Mouse (Mus musculus) thymus, adult 2 months (tissue): ENCODE measurements around the gene Abca4.
"Not testable (repeated sequence)": the region's sequence is repeated elsewhere in the genome, so short reads cannot be mapped to it uniquely, and the experiment has no call there.

Source experiments
- CTCF ChIP-seq: fragments of 200-500 bp; IDR thresholded peaks from 2 replicates; pipeline ENCODE4 v1.5.1; 2012; ENCODE audit warnings: mild to moderate bottlenecking, control low read depth, low read length, moderate library complexity, borderline replicate concordance; ENCODE audit not compliant: control insufficient read depth, poor library complexity, insufficient read depth; ENCODE audit errors: extremely low read depth
- POLR2A ChIP-seq: fragments of 200-500 bp; IDR thresholded peaks from 2 replicates; pipeline ENCODE4 v1.6.1; 2012; ENCODE audit warnings: mild to moderate bottlenecking, low read length, control low read depth, moderate library complexity; ENCODE audit not compliant: control insufficient read depth, poor library complexity, insufficient read depth; ENCODE audit errors: extremely low read depth

- not testable (repeated sequence) for TF ChIP-seq CTCF, POLR2A
Measured at GRCm38 (mm10) chr3:122226972-122227371, 182.7 kb downstream of the Abca4 start.
